ENCODE assay signal across 10 mouse cellular contexts in the genomic region with DNA sequence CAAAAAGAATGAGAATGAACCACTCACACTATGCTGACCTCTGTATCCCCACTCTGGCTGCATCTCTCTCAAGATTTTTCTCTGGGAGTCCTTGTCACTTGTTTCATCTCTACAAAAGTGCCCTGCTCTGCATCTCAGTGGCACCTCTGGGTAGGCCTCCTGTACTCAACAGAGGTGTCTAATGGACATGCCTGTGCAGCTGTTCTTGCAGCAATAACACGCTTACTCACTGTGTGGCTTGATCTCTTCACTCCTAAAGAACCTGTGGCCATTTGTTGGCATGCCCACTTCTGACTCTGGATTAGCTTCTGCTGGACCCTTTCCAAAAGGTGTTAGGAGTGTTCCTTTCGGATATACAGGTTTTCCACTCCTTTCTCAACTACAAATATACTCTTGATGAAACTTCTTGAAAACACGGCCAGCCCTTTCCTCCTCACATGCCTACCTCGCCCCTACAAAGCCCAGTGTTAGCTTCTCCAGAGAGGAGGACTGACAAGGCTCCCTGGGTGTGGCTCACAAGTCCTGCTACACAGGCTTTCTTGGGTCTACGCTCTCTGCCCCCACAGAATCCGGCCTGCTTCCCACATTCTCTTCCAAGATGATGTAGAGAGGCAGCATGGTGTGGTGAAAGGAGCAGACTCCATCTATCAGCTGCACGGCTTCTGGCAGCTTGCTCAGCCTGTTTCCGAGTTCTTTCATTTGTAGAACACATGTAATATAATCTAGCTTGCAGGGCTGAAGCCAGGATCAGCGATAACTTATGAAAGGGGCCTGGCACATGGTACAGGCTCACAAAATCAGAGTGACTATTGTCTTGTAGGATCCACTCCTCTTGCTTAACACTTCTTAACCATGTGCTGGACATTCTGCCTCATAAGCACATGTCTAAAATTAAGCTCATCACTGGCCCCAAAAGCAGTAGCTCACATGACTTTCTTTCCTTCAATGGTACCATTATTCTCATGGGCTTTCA.
DNase-seq lines count a peak whose midpoint lies in the region; ATAC-seq lines count a peak whose summit lies in the region.
"Had no signal": no experiment of that assay in that cellular context is flagged by ENCODE, and none has a peak within 500 bp of the region (broad histone marks: within the 10 kb centered on the region; RNA-seq: fewer than 3 reads in every experiment).

No protein-coding gene starts in this region.

- no peak overlapping the region for H3K4me3 ChIP-seq in limb, embryonic 13.5 days
- no peak overlapping the region for H3K4me3 ChIP-seq in limb, embryonic 10.5 days

- intact Hi-C loops in gastrocnemius, postnatal 14 days (cut with DNase I; ENCODE audit: low total_unique reads), result no loop called here

- H3K4me1 ChIP-seq in limb, embryonic 13.5 days, result peaks cover 17% of the 10 kb centered on the region
- H3K4me1 ChIP-seq in limb, embryonic 10.5 days, result peaks cover 9% of the 10 kb centered on the region

- H3K27ac ChIP-seq in limb, embryonic 13.5 days, result peak overlapping the region; percentile 23; the same call in 1 of the 2 replicates
- H3K27ac ChIP-seq in limb, embryonic 10.5 days, result no peak overlapping the region

- WGBS in limb, embryonic 13.5 days, result 68% methylated on average over 9 of the region's 9 CpGs
- 85% methylated on average over 9 of the region's 9 CpGs for WGBS in limb, embryonic 10.5 days

- H3K9ac ChIP-seq in limb, embryonic 13.5 days, result no peak overlapping the region

- peak; percentile 10 to 25 for DNase-seq in cerebellum, postnatal 25 days
- DNase-seq in cerebellum, adult 11 months, result no peak
- no peak for DNase-seq in limb, embryonic 10.5 days (ENCODE audit: low spot score)
- DNase-seq in gastrocnemius, postnatal 14 days, result peak; percentile 28
- DNase-seq in lung, postnatal 4 days, result peak; percentile 29 to 61
- DNase-seq in thymus, postnatal 14 days, result no peak
- DNase-seq: adrenal gland, postnatal 36 days; kidney, postnatal 14 days had no signal

- no peaks in the 10 kb centered on the region for H3K27me3 ChIP-seq in limb, embryonic 13.5 days
- H3K27me3 ChIP-seq in limb, embryonic 10.5 days (ENCODE audit: low read depth, poor library complexity, severe bottlenecking), result no peaks in the 10 kb centered on the region

- no peak overlapping the region for H3K4me2 ChIP-seq in limb, embryonic 13.5 days (replicated peaks)

- H3K9me3 ChIP-seq in limb, embryonic 13.5 days, result no peaks in the 10 kb centered on the region
- H3K9me3 ChIP-seq in limb, embryonic 10.5 days (replicated peaks), result no peaks in the 10 kb centered on the region

- H3K36me3 ChIP-seq in limb, embryonic 13.5 days, result no peaks in the 10 kb centered on the region
- no peaks in the 10 kb centered on the region for H3K36me3 ChIP-seq in limb, embryonic 10.5 days

- ATAC-seq in limb, embryonic 13.5 days (ENCODE audit: low FRiP score, low read depth), result no peak
- ATAC-seq in erythroid progenitor cell, adult 5-6 weeks (replicated peaks; ENCODE audit: low FRiP score, poor library complexity, severe bottlenecking), result no peak

Comparison
In these comparisons a context has a peak if more than half of its experiments do, and no peak if none do; other contexts are left out.
1. DNase-seq: peak in cerebellum, postnatal 25 days (2 of 2), gastrocnemius, postnatal 14 days (single experiment) and lung, postnatal 4 days (2 of 2); none in cerebellum, adult 11 months (single experiment), limb, embryonic 10.5 days (single experiment) and thymus, postnatal 14 days (single experiment).